Mouse (Mus musculus) neural tube, embryonic 11.5 days (tissue): ENCODE data around the gene 1700092M07Rik. TPM values are rescaled to one million over a fixed set of nuclear protein-coding genes. Genes with fewer than 3 reads are reported as not detected.
"Not testable (repeated sequence)": the region's sequence is repeated elsewhere in the genome, so short reads cannot be mapped to it uniquely, and the experiment has no call there.

Experiments
- ATAC-seq: fragments of 200-750 bp; cut with Nextera tagmentation; 2 replicates; pipeline ENCODE4 v1.8.0; 2017; ENCODE audit warnings: moderate number of reproducible peaks, mild to moderate bottlenecking, moderate TSS enrichment, moderate library complexity; ENCODE audit not compliant: insufficient read depth, low FRiP score, low TSS enrichment
- DNase-seq: peaks from one replicate; pipeline ENCODE4 v3.0.0-alpha.2; 2015; ENCODE audit warnings: low spot score
- H3K27ac ChIP-seq: fragments of 300-500 bp; sonication (generic); 2 replicates; pipeline ENCODE4 v1.5.1; 2014; ENCODE audit warnings: low read depth, mild to moderate bottlenecking, low read length
- H3K27me3 ChIP-seq: fragments of 300-500 bp; sonication (generic); 2 replicates; pipeline ENCODE4 v1.6.1; 2014; ENCODE audit warnings: mild to moderate bottlenecking, low read length, mixed read lengths; ENCODE audit not compliant: control insufficient read depth, insufficient read depth
- H3K36me3 ChIP-seq: fragments of 300-500 bp; sonication (generic); 2 replicates; pipeline ENCODE4 v1.6.1; 2014; ENCODE audit warnings: mild to moderate bottlenecking, low read length, moderate library complexity, mixed read lengths; ENCODE audit not compliant: control insufficient read depth, insufficient read depth
- H3K4me1 ChIP-seq: fragments of 300-500 bp; sonication (generic); 2 replicates; pipeline ENCODE4 v1.6.1; 2014; ENCODE audit warnings: low read length, mixed read lengths; ENCODE audit not compliant: control insufficient read depth, insufficient read depth
- H3K4me2 ChIP-seq: fragments of 300-500 bp; sonication (generic); 2 replicates; pipeline ENCODE4 v1.6.1; 2014; ENCODE audit warnings: low read depth, mild to moderate bottlenecking, moderate library complexity
- H3K4me3 ChIP-seq: fragments of 300-500 bp; sonication (generic); 2 replicates; pipeline ENCODE4 v1.5.1; 2014; ENCODE audit warnings: low read depth, low read length
- H3K9ac ChIP-seq: fragments of 300-500 bp; sonication (generic); 2 replicates; pipeline ENCODE4 v1.6.1; 2014; ENCODE audit warnings: mild to moderate bottlenecking, low read length
- H3K9me3 ChIP-seq: fragments of 300-500 bp; sonication (generic); 2 replicates; pipeline ENCODE4 v1.6.1; 2016; ENCODE audit warnings: low read length; ENCODE audit not compliant: control insufficient read depth
- WGBS: fragments of 180-500 bp; shearing (Covaris S2); extraction: QIAGEN DNeasy Blood & Tissue Kit; methylation state at CpG from one replicate; pipeline ENCODE4 v1.1.7; 2014; 5-methylcytosine and 5-hydroxymethylcytosine counted together
- polyA plus RNA-seq: library from polyadenylated mRNA; unstranded; fragments of >200 nt; fragmentation: Nextera tagmentation; extraction: Ambion mirVana; gene quantifications from 2 replicates; pipeline ENCODE4 v1.2.1, GENCODE M21; 2014

Gene 1700092M07Rik
- polyA plus RNA-seq, 1 experiment from 2014 or later, result 2.1 TPM

- not testable (repeated sequence) for DNase-seq, H3K9ac ChIP-seq, H3K4me2 ChIP-seq, H3K27me3 ChIP-seq, H3K27ac ChIP-seq, ATAC-seq, H3K9me3 ChIP-seq, H3K4me3 ChIP-seq, H3K36me3 ChIP-seq
- H3K4me1 ChIP-seq, result peaks cover 12% of the 10 kb centered on the region
- WGBS, result 53% methylated on average over 3 of the region's 3 CpGs
These were observed 12.0 kb upstream of the 1700092M07Rik start for GRCm38 (mm10) chr19:8728335-8729099.

DNA sequence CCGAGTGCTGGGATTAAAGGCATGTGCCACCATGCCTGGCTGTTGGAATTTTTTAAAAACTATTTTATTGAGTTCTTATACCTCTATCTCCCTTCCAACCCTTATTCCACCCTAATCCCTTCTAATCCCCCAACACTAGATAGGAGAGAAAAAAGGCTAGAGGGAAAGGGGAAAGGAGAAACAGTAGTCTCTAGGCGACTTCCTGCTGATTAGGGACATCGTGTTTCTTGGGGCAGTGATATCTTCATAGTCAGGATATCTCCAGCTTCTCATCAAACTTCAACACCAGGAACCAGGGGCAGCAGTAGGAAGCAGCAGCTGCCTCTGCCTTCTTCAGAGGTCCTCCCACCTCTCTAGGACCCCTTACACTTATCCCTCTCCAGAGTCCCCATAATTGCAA is 6.2 kb upstream of the 1700092M07Rik start:
- WGBS, result 74% methylated on average over 3 of the region's 3 CpGs
- DNase-seq (no peak), ATAC-seq (no peak)
- Histone ChIP-seq H3K36me3 (no peaks in the 10 kb centered on the region), H3K4me2 (no peak overlapping the region), H3K27ac (no peak overlapping the region), H3K9me3 (no peaks in the 10 kb centered on the region), H3K4me1 (0 out of 2 replicates have a peak, but pooled peaks cover 5% of the 10 kb centered on the region), H3K9ac (no peak overlapping the region), H3K27me3 (no peaks in the 10 kb centered on the region), H3K4me3 (no peak overlapping the region)

GRCm38 (mm10) chr19:8735389-8736159 is 4.9 kb upstream of the 1700092M07Rik start, which contains the start of gene Wdr74:
Gene Wdr74 (plus strand): TSS chr19:8735827.
- Histone ChIP-seq H3K27me3 (no peaks in the 10 kb centered on the region), H3K27ac (peak within 1 kb of the TSS; percentile 17; the same call in 1 of the 2 replicates), H3K9ac (peak within 1 kb of the TSS; percentile 69), H3K9me3 (no peaks in the 10 kb centered on the region), H3K4me2 (peak within 1 kb of the TSS; percentile 65), H3K36me3 (no peaks in the 10 kb centered on the region; the same call in 1 of the 2 replicates), H3K4me3 (peak within 1 kb of the TSS; percentile 86), H3K4me1 (peaks cover 5% of the 10 kb centered on the region; the same call in 1 of the 2 replicates)
- ATAC-seq (peak; percentile 91), DNase-seq (peak; percentile 95)
- under 1% methylated on average over 32 of the region's 32 CpGs for WGBS

DNA sequence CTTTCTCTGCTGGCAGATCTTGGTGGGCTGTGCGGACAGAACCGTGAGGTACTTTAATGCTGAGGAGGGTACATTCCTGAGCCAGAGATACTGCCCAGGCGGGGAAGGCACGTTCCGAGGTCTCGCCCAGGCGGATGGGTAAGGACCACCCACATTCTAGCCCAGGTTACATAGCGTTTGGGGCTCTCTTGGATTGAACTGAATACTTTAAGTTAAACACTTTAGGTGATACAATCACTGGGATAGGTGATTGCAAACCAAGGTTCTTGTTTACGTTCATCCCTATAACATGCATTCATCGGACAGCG is 4.4 kb upstream of the 1700092M07Rik start:
- 3% methylated on average over 11 of the region's 11 CpGs for WGBS
- no peak for DNase-seq
- peaks cover 5% of the 10 kb centered on the region; the same call in 1 of the 2 replicates for H3K4me1 ChIP-seq
- H3K4me3 ChIP-seq, result peak overlapping the region; percentile 86
- H3K9me3 ChIP-seq, result no peaks in the 10 kb centered on the region
- no peaks in the 10 kb centered on the region; the same call in 1 of the 2 replicates for H3K36me3 ChIP-seq
- peak overlapping the region; percentile 17; the same call in 1 of the 2 replicates for H3K27ac ChIP-seq
- ATAC-seq, result peak; percentile 43; the same call in 1 of the 2 replicates
- H3K4me2 ChIP-seq, result peak overlapping the region; percentile 65
- H3K9ac ChIP-seq, result peak overlapping the region; percentile 69
- H3K27me3 ChIP-seq, result no peaks in the 10 kb centered on the region

DNA sequence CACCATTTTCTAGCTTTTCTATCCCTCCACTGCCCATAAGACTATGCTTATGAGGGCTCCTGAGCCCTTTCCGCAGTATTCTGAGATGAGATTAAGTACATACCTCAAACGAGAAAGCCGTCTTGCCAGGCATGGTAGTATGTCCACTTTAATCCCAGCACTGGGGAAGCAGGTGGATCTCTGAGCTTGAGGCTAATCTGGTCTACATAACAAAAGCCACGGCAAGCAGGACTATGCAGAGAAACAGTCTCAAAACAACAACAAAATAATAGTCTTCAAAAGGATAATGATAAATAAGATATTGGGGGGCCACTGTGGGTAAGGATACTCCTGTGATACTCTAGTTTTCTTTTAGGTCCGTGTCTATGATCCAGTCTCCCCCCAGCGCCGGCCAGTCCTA is 1.6 kb upstream of the 1700092M07Rik start:
- 89% methylated on average over 7 of the region's 7 CpGs for WGBS
- Histone ChIP-seq H3K9me3 (no peaks in the 10 kb centered on the region), H3K36me3 (no peaks in the 10 kb centered on the region; the same call in 1 of the 2 replicates), H3K27me3 (no peaks in the 10 kb centered on the region), H3K9ac (no peak overlapping the region), H3K4me1 (peaks cover 13% of the 10 kb centered on the region; the same call in 1 of the 2 replicates), H3K27ac (no peak overlapping the region), H3K4me2 (no peak overlapping the region), H3K4me3 (no peak overlapping the region)
- no peak for ATAC-seq
- DNase-seq, result no peak

GRCm38 (mm10) chr19:8739646-8740045 is 872 bp upstream of the 1700092M07Rik start:
- Histone ChIP-seq H3K36me3 (no peaks in the 10 kb centered on the region; the same call in 1 of the 2 replicates), H3K4me2 (no peak overlapping the region), H3K27ac (no peak overlapping the region), H3K4me3 (no peak overlapping the region), H3K9me3 (no peaks in the 10 kb centered on the region), H3K27me3 (no peaks in the 10 kb centered on the region), H3K9ac (no peak overlapping the region), H3K4me1 (peaks cover 13% of the 10 kb centered on the region; the same call in 1 of the 2 replicates)
- DNase-seq (no peak), ATAC-seq (no peak)
- WGBS, result 87% methylated on average over 6 of the region's 6 CpGs

DNA sequence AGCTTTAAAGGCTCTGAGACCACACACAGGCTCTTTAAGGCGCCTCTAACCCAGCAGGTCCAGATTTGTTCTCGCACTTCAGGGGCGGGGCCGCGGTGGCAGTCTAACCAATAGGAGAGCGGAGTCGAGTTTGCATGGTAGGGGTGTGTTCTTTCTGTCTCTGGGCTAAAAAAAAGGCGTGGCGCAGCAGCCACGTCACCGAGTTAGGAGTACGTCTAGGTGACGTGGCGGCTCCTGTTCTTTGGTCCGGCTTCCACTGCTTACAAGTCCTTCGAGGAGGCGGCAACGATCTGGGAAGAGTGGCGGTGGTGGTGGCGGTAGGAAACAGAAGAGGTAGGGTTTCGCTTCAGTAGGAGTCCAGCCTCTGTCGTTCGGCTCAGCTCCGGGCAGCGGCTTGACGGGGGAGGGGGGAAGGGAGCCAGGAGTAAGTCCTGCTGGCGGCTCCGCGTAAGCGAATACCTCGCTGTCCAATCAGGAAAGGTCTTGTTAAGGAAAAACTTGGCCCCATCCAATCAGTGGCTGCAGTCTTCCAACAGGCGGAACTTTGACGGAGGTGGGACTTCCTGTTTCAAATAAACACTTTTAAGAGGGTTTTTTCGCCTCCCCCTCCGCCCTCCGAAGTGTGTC is 838 bp downstream of the 1700092M07Rik start, which contains the start of gene Stx5a:
Gene Stx5a, plus strand, starts transcription at position 171 of the 627 bp plus-strand sequence.
- H3K9ac ChIP-seq, result peak within 1 kb of the TSS; percentile 85
- 0% methylated on average over 36 of the region's 36 CpGs for WGBS
- peak; percentile 97 for ATAC-seq
- H3K27me3 ChIP-seq, result no peaks in the 10 kb centered on the region
- peaks cover 13% of the 10 kb centered on the region; the same call in 1 of the 2 replicates for H3K4me1 ChIP-seq
- peak within 1 kb of the TSS; percentile 78 for H3K4me3 ChIP-seq
- H3K9me3 ChIP-seq, result no peaks in the 10 kb centered on the region
- H3K4me2 ChIP-seq, result peak within 1 kb of the TSS; percentile 96
- peaks cover 4% of the 10 kb centered on the region for H3K36me3 ChIP-seq
- H3K27ac ChIP-seq, result peak within 1 kb of the TSS; percentile 86
- peak; percentile 96 for DNase-seq

DNA sequence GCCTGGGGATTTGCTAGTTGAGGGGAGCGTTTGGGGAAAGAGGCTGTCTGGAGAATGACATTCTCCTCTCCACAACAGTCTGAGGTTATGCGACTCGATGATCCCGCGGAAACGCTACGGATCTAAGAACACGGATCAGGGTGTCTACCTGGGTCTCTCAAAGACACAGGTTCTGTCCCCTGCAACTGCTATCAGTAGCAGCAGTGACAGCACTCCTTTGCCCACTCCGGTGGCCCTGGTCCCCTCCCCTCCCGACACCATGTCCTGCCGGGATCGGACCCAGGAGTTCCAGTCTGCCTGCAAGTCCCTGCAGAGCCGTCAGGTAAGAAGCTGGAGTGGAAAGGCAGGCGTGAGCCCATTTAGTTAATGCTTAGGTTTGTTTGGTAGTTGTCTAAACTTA is 1.7 kb downstream of the 1700092M07Rik start:
- no peaks in the 10 kb centered on the region for H3K9me3 ChIP-seq

More for the DNA sequence above, 1.7 kb downstream of the 1700092M07Rik start:
- H3K27ac ChIP-seq, result 0 out of 2 replicates have a peak overlapping the region, but pooled peaks have one; percentile 36
- DNase-seq (no peak), ATAC-seq (no peak)
- peaks cover 4% of the 10 kb centered on the region for H3K36me3 ChIP-seq
- peak overlapping the region; percentile 85 for H3K9ac ChIP-seq
- H3K4me1 ChIP-seq, result peaks cover 9% of the 10 kb centered on the region; the same call in 1 of the 2 replicates
- peak overlapping the region; percentile 96 for H3K4me2 ChIP-seq
- H3K4me3 ChIP-seq, result peak overlapping the region; percentile 78
- H3K27me3 ChIP-seq, result no peaks in the 10 kb centered on the region
- WGBS, result 17% methylated on average over 14 of the region's 14 CpGs
